In genomic region chr1:73233636-73234035, GRCm38 (mm10) we compare ENCODE assay signal across 32 mouse cellular contexts.
"Had no signal": no experiment of that assay in that cellular context is flagged by ENCODE, and none has a peak within 500 bp of the region (broad histone marks: within the 10 kb centered on the region; RNA-seq: fewer than 3 reads in every experiment).

No protein-coding gene starts in this region.

- H3K4me1 ChIP-seq: limb, embryonic 10.5 days; limb, embryonic 12.5 days; limb, embryonic 13.5 days; limb, embryonic 15.5 days; liver, embryonic 12.5 days; liver, embryonic 13.5 days; liver, embryonic 15.5 days; lung, embryonic 15.5 days; megakaryocyte, embryonic 14.5 days; midbrain, embryonic 10.5 days; midbrain, embryonic 12.5 days; midbrain, embryonic 13.5 days; midbrain, embryonic 15.5 days; neural tube, embryonic 12.5 days had no signal

- ATAC-seq: liver, embryonic 12.5 days; liver, postnatal 0 days; lung, postnatal 0 days; midbrain, embryonic 13.5 days; midbrain, embryonic 15.5 days; midbrain, embryonic 16.5 days had no signal

- H3K36me3 ChIP-seq: limb, embryonic 10.5 days; limb, embryonic 12.5 days; limb, embryonic 13.5 days; limb, embryonic 15.5 days; liver, embryonic 12.5 days; liver, embryonic 13.5 days; liver, embryonic 15.5 days; lung, embryonic 15.5 days; midbrain, embryonic 10.5 days; midbrain, embryonic 12.5 days; midbrain, embryonic 13.5 days; midbrain, embryonic 15.5 days; neural tube, embryonic 12.5 days had no signal

- DNase-seq: left cerebral cortex, postnatal 4 days; liver; liver, embryonic 13.5 days; liver, postnatal 0 days; lung, adult 18-20 months; lung, adult 2 months; lung, embryonic 14.5 days; lung, postnatal 10 days; lung, postnatal 14 days; lung, postnatal 36 days; lung, postnatal 4 days; midbrain, embryonic 14.5 days had no signal

- H3K27me3 ChIP-seq: limb, embryonic 12.5 days; limb, embryonic 13.5 days; limb, embryonic 15.5 days; liver, embryonic 12.5 days; liver, embryonic 13.5 days; liver, embryonic 15.5 days; lung, embryonic 15.5 days; megakaryocyte, embryonic 14.5 days; midbrain, embryonic 12.5 days; midbrain, embryonic 13.5 days; midbrain, embryonic 15.5 days; neural tube, embryonic 12.5 days had no signal

- H3K9ac ChIP-seq: limb, embryonic 12.5 days; limb, embryonic 13.5 days; limb, embryonic 15.5 days; liver, embryonic 12.5 days; liver, embryonic 13.5 days; liver, embryonic 14.5 days; liver, embryonic 15.5 days; liver, postnatal 0 days; lung, embryonic 14.5 days; lung, embryonic 15.5 days; midbrain, embryonic 12.5 days; midbrain, embryonic 13.5 days; midbrain, embryonic 15.5 days; neural tube, embryonic 12.5 days had no signal

- H3K27ac ChIP-seq: limb, embryonic 10.5 days; limb, embryonic 12.5 days; limb, embryonic 13.5 days; limb, embryonic 15.5 days; liver, embryonic 12.5 days; liver, embryonic 13.5 days; liver, embryonic 14.5 days; liver, embryonic 15.5 days; lung, embryonic 15.5 days; macrophage; midbrain, embryonic 10.5 days; midbrain, embryonic 12.5 days; midbrain, embryonic 13.5 days; midbrain, embryonic 15.5 days; neural tube, embryonic 12.5 days had no signal

- H3K9me3 ChIP-seq: limb, embryonic 13.5 days; limb, embryonic 15.5 days; liver, embryonic 12.5 days; liver, embryonic 13.5 days; liver, embryonic 15.5 days; lung, embryonic 15.5 days; megakaryocyte, embryonic 14.5 days; midbrain, embryonic 15.5 days had no signal

- H3K4me2 ChIP-seq: limb, embryonic 12.5 days; limb, embryonic 13.5 days; limb, embryonic 15.5 days; liver, embryonic 11.5 days; liver, embryonic 12.5 days; liver, embryonic 13.5 days; liver, embryonic 15.5 days; lung, embryonic 14.5 days; lung, embryonic 15.5 days; midbrain, embryonic 11.5 days; midbrain, embryonic 12.5 days; midbrain, embryonic 13.5 days; midbrain, embryonic 15.5 days; neural tube, embryonic 12.5 days had no signal

- H3K4me3 ChIP-seq: limb, embryonic 10.5 days; limb, embryonic 12.5 days; limb, embryonic 13.5 days; limb, embryonic 15.5 days; liver, embryonic 12.5 days; liver, embryonic 13.5 days; liver, embryonic 15.5 days; lung, embryonic 15.5 days; megakaryocyte, embryonic 14.5 days; midbrain, embryonic 10.5 days; midbrain, embryonic 12.5 days; midbrain, embryonic 13.5 days; midbrain, embryonic 15.5 days; myocyte; neural tube, embryonic 12.5 days had no signal
